ENCODE assay signal across 18 mouse cellular contexts in the genomic region with DNA sequence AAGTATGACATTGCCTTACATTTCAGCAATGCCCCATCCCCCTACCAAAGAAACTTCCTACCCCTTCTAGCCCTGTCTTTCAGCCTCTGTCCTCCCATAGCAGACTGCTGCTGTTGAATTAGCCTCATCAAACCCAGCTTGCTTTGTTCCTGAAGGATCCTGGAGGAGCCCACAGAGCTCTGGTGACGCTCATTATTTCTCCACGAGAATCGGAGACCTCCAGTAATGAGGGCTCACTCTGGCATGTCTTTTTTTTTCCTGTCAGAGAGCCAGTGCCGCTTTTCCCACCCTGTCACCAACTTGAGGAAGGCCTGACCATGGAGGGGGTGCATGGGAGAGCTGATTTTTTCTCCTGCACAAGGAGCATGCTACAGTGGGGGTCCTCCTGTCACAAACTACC.
DNase-seq lines count a peak whose midpoint lies in the region; ATAC-seq and TF ChIP-seq lines count a peak whose summit lies in the region.
"Had no signal": no experiment of that assay in that cellular context is flagged by ENCODE, and none has a peak within 500 bp of the region (broad histone marks: within the 10 kb centered on the region; RNA-seq: fewer than 3 reads in every experiment).

No protein-coding gene starts in this region.

- no peak overlapping the region for H3K4me3 ChIP-seq in forebrain, embryonic 12.5 days (replicated peaks)
- H3K4me3 ChIP-seq in forebrain, embryonic 15.5 days, result no peak overlapping the region
- H3K4me3 ChIP-seq in forebrain, embryonic 14.5 days (ENCODE audit: low read depth, low read length), result no peak overlapping the region
- H3K4me3 ChIP-seq in forebrain, postnatal 0 days (ENCODE audit: low read depth, low read length), result no peak overlapping the region
- no peak overlapping the region for H3K4me3 ChIP-seq in liver, embryonic 12.5 days
- H3K4me3 ChIP-seq: embryonic facial prominence, embryonic 13.5 days had no signal

- peak; percentile 42 for DNase-seq in forebrain, embryonic 14.5 days (ENCODE audit: low spot score)
- no peak for DNase-seq in forebrain, postnatal 0 days
- DNase-seq in brain, embryonic 14.5 days (ENCODE audit: low read depth), result peak; percentile 78
- peak; percentile 75 for DNase-seq in retina, embryonic 14.5 days (ENCODE audit: low spot score)
- DNase-seq in layer of hippocampus, adult 9-11 months, result no peak
- DNase-seq: adrenal gland, adult 2 months; adrenal gland, postnatal 10 days; adrenal gland, postnatal 25 days; cerebellum, adult 11-12 months; cerebellum, adult 2 months; cerebellum, adult 9-10 months; cerebellum, postnatal 10 days; cerebellum, postnatal 25 days had no signal

- TF ChIP-seq CTCF in forebrain, postnatal 0 days (IDR thresholded peaks at IDR 0.05; ENCODE audit: low read depth), result no peak
- TF ChIP-seq CTCF in brain, embryonic 14.5 days (IDR thresholded peaks at IDR 0.05; ENCODE audit: borderline replicate concordance, extremely low read depth, insufficient read depth, insufficient read length), result no peak

- no peak for TF ChIP-seq POLR2A in brain, embryonic 14.5 days (IDR thresholded peaks at IDR 0.05; ENCODE audit: borderline replicate concordance, extremely low read depth, insufficient read depth, insufficient read length, poor library complexity, severe bottlenecking)

- H3K9me3 ChIP-seq in forebrain, embryonic 12.5 days, result no peaks in the 10 kb centered on the region
- no peaks in the 10 kb centered on the region for H3K9me3 ChIP-seq in forebrain, embryonic 15.5 days
- H3K9me3 ChIP-seq in forebrain, embryonic 14.5 days (replicated peaks; ENCODE audit: control insufficient read depth, low read length), result no peaks in the 10 kb centered on the region
- no peaks in the 10 kb centered on the region for H3K9me3 ChIP-seq in forebrain, postnatal 0 days (ENCODE audit: low read length)
- H3K9me3 ChIP-seq in liver, embryonic 12.5 days (replicated peaks), result no peaks in the 10 kb centered on the region
- H3K9me3 ChIP-seq: embryonic facial prominence, embryonic 13.5 days had no signal

- H3K27ac ChIP-seq in forebrain, embryonic 12.5 days, result no peak overlapping the region
- no peak overlapping the region for H3K27ac ChIP-seq in forebrain, embryonic 15.5 days (replicated peaks)
- H3K27ac ChIP-seq in forebrain, embryonic 14.5 days (ENCODE audit: low read depth, low read length), result no peak overlapping the region
- H3K27ac ChIP-seq in forebrain, postnatal 0 days (ENCODE audit: low read depth, low read length), result no peak overlapping the region
- H3K27ac ChIP-seq in liver, embryonic 12.5 days, result no peak overlapping the region
- H3K27ac ChIP-seq: embryonic facial prominence, embryonic 13.5 days had no signal

- ATAC-seq in forebrain, embryonic 12.5 days (ENCODE audit: low FRiP score), result peak; percentile 46; the same call in 1 of the 2 replicates
- no peak for ATAC-seq in forebrain, embryonic 15.5 days (replicated peaks)
- peak; percentile 50 for ATAC-seq in forebrain, embryonic 14.5 days
- ATAC-seq in forebrain, postnatal 0 days, result no peak
- no peak for ATAC-seq in liver, embryonic 12.5 days
- ATAC-seq: forebrain, embryonic 16.5 days had no signal

- 26% methylated on average over 4 of the region's 4 CpGs for WGBS in forebrain, embryonic 12.5 days
- 25% methylated on average over 4 of the region's 4 CpGs for WGBS in forebrain, embryonic 15.5 days
- 12% methylated on average over 4 of the region's 4 CpGs for WGBS in forebrain, embryonic 14.5 days
- WGBS in forebrain, postnatal 0 days, result 18% methylated on average over 4 of the region's 4 CpGs
- WGBS in liver, embryonic 12.5 days (ENCODE audit: insufficient replicate concordance), result 64% methylated on average over 4 of the region's 4 CpGs

- H3K4me1 ChIP-seq in forebrain, embryonic 12.5 days, result peaks cover 7% of the 10 kb centered on the region; the same call in 1 of the 2 replicates
- H3K4me1 ChIP-seq in forebrain, embryonic 15.5 days, result peaks cover 15% of the 10 kb centered on the region
- peaks cover 8% of the 10 kb centered on the region; the same call in 1 of the 2 replicates for H3K4me1 ChIP-seq in forebrain, embryonic 14.5 days (ENCODE audit: control insufficient read depth, insufficient read depth, low read length)
- 0 out of 2 replicates have a peak, but pooled peaks cover 2% of the 10 kb centered on the region for H3K4me1 ChIP-seq in forebrain, postnatal 0 days (ENCODE audit: insufficient read depth)
- no peaks in the 10 kb centered on the region for H3K4me1 ChIP-seq in liver, embryonic 12.5 days

- H3K9ac ChIP-seq in forebrain, embryonic 12.5 days, result no peak overlapping the region
- no peak overlapping the region for H3K9ac ChIP-seq in forebrain, embryonic 15.5 days (replicated peaks)
- H3K9ac ChIP-seq in forebrain, embryonic 14.5 days (ENCODE audit: low read length), result no peak overlapping the region
- H3K9ac ChIP-seq in forebrain, postnatal 0 days, result no peak overlapping the region
- no peak overlapping the region for H3K9ac ChIP-seq in liver, embryonic 12.5 days
- H3K9ac ChIP-seq: embryonic facial prominence, embryonic 13.5 days had no signal

- no peaks in the 10 kb centered on the region for H3K27me3 ChIP-seq in forebrain, embryonic 12.5 days
- H3K27me3 ChIP-seq in forebrain, embryonic 15.5 days, result no peaks in the 10 kb centered on the region
- no peaks in the 10 kb centered on the region for H3K27me3 ChIP-seq in forebrain, embryonic 14.5 days (replicated peaks; ENCODE audit: control insufficient read depth, insufficient read depth, low read length)
- no peaks in the 10 kb centered on the region for H3K27me3 ChIP-seq in forebrain, postnatal 0 days (ENCODE audit: insufficient read depth, low read length)
- no peaks in the 10 kb centered on the region for H3K27me3 ChIP-seq in liver, embryonic 12.5 days (replicated peaks)
- H3K27me3 ChIP-seq: embryonic facial prominence, embryonic 13.5 days had no signal

- no peaks in the 10 kb centered on the region for H3K36me3 ChIP-seq in forebrain, embryonic 12.5 days (replicated peaks)
- no peaks in the 10 kb centered on the region for H3K36me3 ChIP-seq in forebrain, embryonic 15.5 days
- H3K36me3 ChIP-seq in forebrain, embryonic 14.5 days (ENCODE audit: control insufficient read depth, insufficient read depth, low read length), result no peaks in the 10 kb centered on the region
- H3K36me3 ChIP-seq in forebrain, postnatal 0 days (ENCODE audit: insufficient read depth), result no peaks in the 10 kb centered on the region
- no peaks in the 10 kb centered on the region for H3K36me3 ChIP-seq in liver, embryonic 12.5 days
- H3K36me3 ChIP-seq: embryonic facial prominence, embryonic 13.5 days had no signal

- H3K4me2 ChIP-seq in forebrain, embryonic 12.5 days, result no peak overlapping the region
- H3K4me2 ChIP-seq in forebrain, embryonic 15.5 days (replicated peaks), result no peak overlapping the region
- no peak overlapping the region for H3K4me2 ChIP-seq in forebrain, embryonic 14.5 days (ENCODE audit: low read length)
- no peak overlapping the region for H3K4me2 ChIP-seq in forebrain, postnatal 0 days (ENCODE audit: low read depth)
- no peak overlapping the region for H3K4me2 ChIP-seq in liver, embryonic 12.5 days
- H3K4me2 ChIP-seq: embryonic facial prominence, embryonic 13.5 days had no signal

Comparison
In these comparisons a context has a peak if more than half of its experiments do, and no peak if none do; other contexts are left out.
1. ATAC-seq: peak in forebrain, embryonic 12.5 days (single experiment) and forebrain, embryonic 14.5 days (single experiment); none in forebrain, embryonic 15.5 days (single experiment), forebrain, postnatal 0 days (single experiment) and liver, embryonic 12.5 days (single experiment).
2. DNase-seq: peak in forebrain, embryonic 14.5 days (single experiment), brain, embryonic 14.5 days (single experiment) and retina, embryonic 14.5 days (single experiment); none in forebrain, postnatal 0 days (single experiment) and layer of hippocampus, adult 9-11 months (single experiment).